Mouse (Mus musculus) heart, embryonic 14.5 days (tissue): ENCODE results near the gene Cd81. TPM values are rescaled to one million over a fixed set of nuclear protein-coding genes. Genes with fewer than 3 reads are reported as not detected.

Experiments
- ATAC-seq: fragments of 200-750 bp; cut with Nextera tagmentation; 2 replicates; pipeline ENCODE4 v1.8.0; 2017; ENCODE audit warnings: low read depth, moderate TSS enrichment; ENCODE audit not compliant: insufficient number of reproducible peaks, insufficient read depth, low FRiP score
- H3K27ac ChIP-seq, 2 experiments: fragments of 200-500 bp in 1 of 2; fragments of 300-500 bp in 1 of 2; sonication (generic) in 1 of 2; replicated peaks in 1 of 2; 2 replicates each; pipeline ENCODE4 v1.5.1; 2012 to 2014; ENCODE audit warnings: low read depth in 2 of 2, low read length in 2 of 2, control low read depth in 1 of 2, mild to moderate bottlenecking in 1 of 2, mixed read lengths in 1 of 2; ENCODE audit not compliant: control insufficient read depth in 1 of 2, insufficient read depth in 1 of 2
- H3K27me3 ChIP-seq: fragments of 300-500 bp; sonication (generic); 2 replicates; pipeline ENCODE4 v1.6.1; 2014; ENCODE audit warnings: mild to moderate bottlenecking, low read length, control low read depth; ENCODE audit not compliant: control insufficient read depth, insufficient read depth
- H3K36me3 ChIP-seq: fragments of 300-500 bp; sonication (generic); 2 replicates; pipeline ENCODE4 v1.6.1; 2014; ENCODE audit warnings: mild to moderate bottlenecking, control low read depth, low read length, mixed read lengths; ENCODE audit not compliant: control insufficient read depth, insufficient read depth
- H3K4me1 ChIP-seq, 2 experiments: fragments of 200-500 bp in 1 of 2; fragments of 300-500 bp in 1 of 2; sonication (generic) in 1 of 2; 2 replicates each; pipeline ENCODE4 v1.6.1; 2012 to 2014; ENCODE audit warnings: low read length in 2 of 2, control low read depth in 1 of 2, mixed read lengths in 1 of 2; ENCODE audit not compliant: control insufficient read depth in 2 of 2, insufficient read depth in 2 of 2
- H3K4me2 ChIP-seq: fragments of 300-500 bp; sonication (generic); 2 replicates; pipeline ENCODE4 v1.6.1; 2014; ENCODE audit warnings: mild to moderate bottlenecking, low read length
- H3K4me3 ChIP-seq, 2 experiments: fragments of 200-500 bp in 1 of 2; fragments of 300-500 bp in 1 of 2; sonication (generic) in 1 of 2; 2 replicates each; pipeline ENCODE4 v1.5.1; 2012 to 2014; ENCODE audit warnings: low read length in 2 of 2, mild to moderate bottlenecking in 2 of 2, control low read depth in 1 of 2, low read depth in 1 of 2, moderate library complexity in 1 of 2; ENCODE audit not compliant: control insufficient read depth in 1 of 2, insufficient read depth in 1 of 2
- H3K9ac ChIP-seq: fragments of 300-500 bp; sonication (generic); 2 replicates; pipeline ENCODE4 v1.6.1; 2014; ENCODE audit warnings: mild to moderate bottlenecking, low read length
- H3K9me3 ChIP-seq: fragments of 300-500 bp; sonication (generic); 2 replicates; pipeline ENCODE4 v1.6.1; 2016; ENCODE audit warnings: low read length, control low read depth; ENCODE audit not compliant: control insufficient read depth
- WGBS: fragments of 180-500 bp; shearing (Covaris S2); extraction: QIAGEN DNeasy Blood & Tissue Kit; methylation state at CpG from one replicate; pipeline ENCODE4 v1.1.7; 2014; 5-methylcytosine and 5-hydroxymethylcytosine counted together
- polyA plus RNA-seq: library from polyadenylated mRNA; unstranded; fragments of >200 nt; fragmentation: Nextera tagmentation; extraction: Ambion mirVana; gene quantifications from 2 replicates; pipeline ENCODE4 v1.2.1, GENCODE M21; 2014

Cd81 gene
- polyA plus RNA-seq, result 885 and 947 TPM in 2 replicates

DNA sequence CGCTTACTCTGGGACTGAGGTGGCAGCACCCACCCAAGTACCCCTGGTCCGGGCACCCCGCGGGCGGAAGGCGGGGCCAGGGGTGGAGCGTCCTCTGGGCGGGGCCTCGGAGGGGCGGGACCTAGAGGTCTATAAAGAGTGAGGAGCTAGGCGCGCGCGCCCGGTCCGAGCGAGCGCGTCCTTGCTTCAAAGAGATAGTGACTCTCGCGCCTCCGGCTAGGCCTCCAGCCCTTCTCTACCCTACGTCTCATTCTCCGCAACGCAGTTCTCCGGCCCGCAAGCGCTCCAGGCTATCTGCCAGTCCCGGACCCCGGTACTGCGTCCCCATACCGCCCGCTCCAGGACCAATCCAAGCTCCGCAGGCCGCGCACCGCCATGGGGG lies at the start of gene Cd81:
TSS of gene Cd81 (plus strand) at position 114 of the 382 bp plus-strand sequence.
- Histone ChIP-seq H3K27me3 (no peaks in the 10 kb centered on the region), H3K27ac (peak within 1 kb of the TSS; percentile 87 to 99), H3K4me3 (peak within 1 kb of the TSS; percentile 67 to 100), H3K4me2 (peak within 1 kb of the TSS; percentile 92), H3K36me3 (peaks cover 30% of the 10 kb centered on the region), H3K9ac (peak within 1 kb of the TSS; percentile 100), H3K4me1 (peaks cover 49 to 59% of the 10 kb centered on the region in 2 experiments), H3K9me3 (no peaks in the 10 kb centered on the region)
- ATAC-seq, result peak; percentile 82
- 0% methylated on average over 37 of the region's 37 CpGs for WGBS

GRCm38 (mm10) chr7:143004727-143005343 lies 47.7 kb upstream of the Cd81 start, which contains the start of gene Tspan32:
Gene Tspan32 (plus strand): TSS chr7:143005046.
- ATAC-seq, result no peak
- Histone ChIP-seq H3K4me1 (peaks cover 43 to 46% of the 10 kb centered on the region in 2 experiments), H3K4me2 (peak within 1 kb of the TSS; percentile 27)

GRCm38 (mm10) chr7:143005344-143006096 lies 47.0 kb upstream of the Cd81 start:
- Histone ChIP-seq H3K9me3 (no peaks in the 10 kb centered on the region), H3K4me1 (peaks cover 44 to 46% of the 10 kb centered on the region in 2 experiments), H3K27ac (peak overlapping the region; percentile 8 to 33; a peak in 2 of 4 replicates), H3K27me3 (no peaks in the 10 kb centered on the region), H3K9ac (peak overlapping the region; percentile 34; the same call in 1 of the 2 replicates), H3K36me3 (no peaks in the 10 kb centered on the region), H3K4me2 (peak overlapping the region; percentile 27), H3K4me3 (no peak overlapping the region)
- 79% methylated on average over 6 of the region's 6 CpGs for WGBS
- no peak for ATAC-seq

More at GRCm38 (mm10) chr7:143004727-143005343, 47.7 kb upstream of the Cd81 start, which contains the start of gene Tspan32:
- Histone ChIP-seq H3K27me3 (no peaks in the 10 kb centered on the region), H3K9me3 (no peaks in the 10 kb centered on the region), H3K27ac (peak within 1 kb of the TSS; percentile 8 to 33; a peak in 2 of 4 replicates), H3K9ac (peak within 1 kb of the TSS; percentile 34; the same call in 1 of the 2 replicates), H3K36me3 (no peaks in the 10 kb centered on the region), H3K4me3 (no peak within 1 kb of the TSS)
- whole genome bisulfite sequencing, result 75% methylated on average over 4 of the region's 4 CpGs

DNA sequence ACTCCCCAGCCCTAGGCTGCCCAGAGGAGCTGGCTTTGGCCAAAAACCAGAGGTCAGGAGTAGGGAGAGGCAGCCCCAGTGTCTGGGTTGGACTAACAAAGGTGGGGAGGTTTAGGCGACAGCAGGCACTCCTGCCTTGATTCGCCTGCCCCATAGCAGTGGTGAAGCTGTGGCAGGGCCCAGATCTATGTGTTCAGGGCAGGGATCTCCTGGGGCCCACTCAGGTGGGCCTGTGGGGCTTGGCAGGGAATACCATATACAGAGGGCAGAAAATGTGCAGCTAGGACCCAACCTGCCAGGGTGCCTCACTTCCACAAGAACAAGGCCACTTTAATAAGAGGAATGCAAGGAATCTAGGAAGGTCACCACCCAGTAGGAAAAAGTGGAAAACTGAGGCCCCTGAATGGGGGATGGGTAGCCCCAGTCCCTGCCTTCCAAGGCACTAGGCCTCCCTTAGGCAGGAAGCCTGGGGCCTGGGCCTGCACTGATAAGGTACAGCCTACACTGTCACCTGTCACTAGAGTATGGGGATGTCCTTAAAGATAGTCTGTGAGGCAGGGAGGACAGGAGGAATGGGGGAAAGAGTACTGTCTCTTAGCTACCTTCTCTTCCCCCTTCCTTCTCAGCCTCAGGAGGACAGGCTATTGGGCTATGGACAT lies 46.3 kb upstream of the Cd81 start:
- WGBS, result 67% methylated on average over 2 of the region's 2 CpGs
- Histone ChIP-seq H3K4me1 (peaks cover 44 to 47% of the 10 kb centered on the region in 2 experiments), H3K27ac (peak overlapping the region in 1 of 2 experiments; percentile 33; a peak in 2 of 4 replicates), H3K4me2 (peak overlapping the region; percentile 27), H3K9me3 (no peaks in the 10 kb centered on the region), H3K9ac (peak overlapping the region; percentile 34; the same call in 1 of the 2 replicates), H3K27me3 (no peaks in the 10 kb centered on the region), H3K4me3 (no peak overlapping the region), H3K36me3 (no peaks in the 10 kb centered on the region)
- ATAC-seq, result no peak

- no peak overlapping the region for H3K4me3 ChIP-seq
- 76% methylated on average over 8 of the region's 8 CpGs for WGBS
Observed at GRCm38 (mm10) chr7:143006756-143007598, 45.6 kb upstream of the Cd81 start.

DNA sequence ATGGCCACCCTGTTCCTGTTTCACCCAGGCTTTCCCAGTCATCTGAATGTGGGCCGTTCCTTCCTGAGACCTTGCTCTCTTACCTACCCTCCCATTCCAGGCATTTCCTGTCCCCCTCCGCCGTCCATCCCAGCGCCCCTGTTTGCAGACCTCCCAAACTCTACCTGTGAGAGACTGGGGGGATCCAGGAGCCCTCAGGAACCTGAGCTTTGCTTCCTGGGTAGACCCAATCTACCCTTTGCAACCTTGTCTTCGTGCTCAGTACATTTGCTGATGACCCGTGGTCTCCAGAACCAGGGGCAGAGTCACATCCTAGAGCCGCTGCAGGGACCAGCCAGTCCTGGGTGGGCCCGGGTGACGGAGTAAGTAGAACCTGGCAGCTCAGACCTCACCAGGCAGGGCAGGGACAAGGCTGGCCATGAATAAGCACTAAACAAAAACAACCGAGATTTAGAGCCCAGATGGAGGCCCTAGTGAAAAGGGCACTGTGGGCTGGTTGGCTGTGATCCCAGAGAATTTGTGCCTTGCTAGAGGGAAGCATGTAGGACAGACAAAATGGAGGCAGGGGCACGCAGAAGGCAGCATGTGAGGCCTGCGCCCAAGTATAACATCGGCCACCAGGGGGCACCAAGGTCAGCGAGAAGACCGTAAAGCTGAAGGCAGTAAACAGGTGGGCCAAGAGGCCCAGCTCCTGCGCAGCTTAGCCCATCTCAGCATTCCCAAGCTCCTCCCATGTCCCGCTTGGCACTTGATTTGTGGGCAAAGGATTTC lies 44.8 kb upstream of the Cd81 start:
- Histone ChIP-seq H3K4me2 (peak overlapping the region; percentile 45), H3K9ac (peak overlapping the region; percentile 57), H3K9me3 (no peaks in the 10 kb centered on the region), H3K36me3 (no peaks in the 10 kb centered on the region), H3K4me1 (peaks cover 53 to 63% of the 10 kb centered on the region in 2 experiments), H3K4me3 (no peak overlapping the region), H3K27me3 (no peaks in the 10 kb centered on the region), H3K27ac (peak overlapping the region; percentile 89 to 95)
- WGBS, result 30% methylated on average over 17 of the region's 17 CpGs
- ATAC-seq, result peak; percentile 66

More at GRCm38 (mm10) chr7:143006756-143007598, 45.6 kb upstream of the Cd81 start:
- Histone ChIP-seq H3K4me1 (peaks cover 46 to 55% of the 10 kb centered on the region in 2 experiments), H3K27ac (0 out of 4 replicates have a peak overlapping the region, but pooled peaks of 1 of the 2 experiments have one; percentile 33), H3K36me3 (no peaks in the 10 kb centered on the region), H3K4me2 (peak overlapping the region; percentile 27), H3K27me3 (no peaks in the 10 kb centered on the region), H3K9me3 (no peaks in the 10 kb centered on the region), H3K9ac (no peak overlapping the region; the same call in none of the 2 replicates)
- no peak for ATAC-seq
